Mouse (Mus musculus): ENCODE measurements around the gene Stub1. TPM values are rescaled to one million over a fixed set of nuclear protein-coding genes. Genes with fewer than 3 reads are reported as not detected.

Gene Stub1
- polyA plus RNA-seq, 1 experiment from 2014 or later = 118 TPM

DNA sequence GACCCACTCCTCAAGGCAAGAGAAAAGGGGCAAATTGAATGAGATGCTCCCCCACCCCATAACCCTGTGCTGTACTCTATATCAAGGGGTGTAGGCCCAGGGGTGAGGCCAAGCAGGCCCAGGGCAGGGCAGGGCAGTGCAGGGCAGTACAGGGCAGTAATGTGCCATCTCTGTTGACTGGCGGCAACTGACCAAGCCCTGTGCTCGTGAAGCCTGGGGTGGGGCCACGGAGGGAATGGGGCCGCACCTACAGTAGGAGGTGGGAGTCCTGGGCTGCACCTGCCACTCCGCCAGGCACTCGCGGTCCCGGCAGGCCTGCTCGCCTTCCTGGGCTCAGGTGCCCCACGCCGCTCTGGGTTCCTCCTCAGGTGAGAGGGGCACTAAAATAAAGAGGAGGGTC, 32.1 kb upstream of the Stub1 start:
- peaks cover 35% of the 10 kb centered on the region for H3K4me1 ChIP-seq (ENCODE audit: insufficient read depth)
- 88% methylated on average over 11 of the region's 11 CpGs for WGBS (ENCODE audit: insufficient replicate concordance)
- no peak for TF ChIP-seq EP300 (IDR thresholded peaks at IDR 0.05; ENCODE audit: low read depth)
- TF ChIP-seq CTCF (IDR thresholded peaks at IDR 0.05; ENCODE audit: low read depth) = no peak
- DNase-seq (no peak), ATAC-seq (no peak)
- H3K27me3 ChIP-seq (ENCODE audit: insufficient read depth, low read length) = no peaks in the 10 kb centered on the region
- H3K36me3 ChIP-seq (replicated peaks; ENCODE audit: insufficient read depth, low read length) = peaks cover 4% of the 10 kb centered on the region; the same call in 1 of the 2 replicates
- no peak overlapping the region for H3K9ac ChIP-seq (replicated peaks)
- H3K9me3 ChIP-seq (ENCODE audit: low read length) = no peaks in the 10 kb centered on the region
- H3K27ac ChIP-seq (ENCODE audit: low read depth) = no peak overlapping the region
- H3K4me3 ChIP-seq (ENCODE audit: low read depth, low read length) = no peak overlapping the region
- H3K4me2 ChIP-seq (ENCODE audit: low read depth, low read length) = no peak overlapping the region

DNA sequence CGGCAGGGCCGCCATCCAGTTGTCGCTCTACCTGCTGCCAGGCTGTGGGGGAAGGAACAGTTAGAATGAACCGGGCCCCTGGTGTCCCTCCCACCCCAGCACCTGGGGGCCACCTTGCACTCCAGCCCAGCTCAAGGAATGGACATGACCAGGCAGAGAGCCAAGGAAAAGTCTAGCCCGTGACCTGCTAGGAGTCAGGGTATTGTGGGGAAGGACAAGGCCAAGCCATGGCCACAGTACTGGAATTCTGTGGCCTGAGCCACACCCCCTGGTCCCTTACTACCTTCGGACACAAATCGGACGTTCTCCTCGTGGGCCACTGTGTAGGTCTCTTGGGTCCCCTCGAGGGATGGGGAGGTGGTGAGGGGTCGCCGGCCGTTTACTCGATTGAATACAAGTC, 31.1 kb upstream of the Stub1 start:
- WGBS (ENCODE audit: insufficient replicate concordance) = 84% methylated on average over 14 of the region's 14 CpGs
- no peak for ATAC-seq

DNA sequence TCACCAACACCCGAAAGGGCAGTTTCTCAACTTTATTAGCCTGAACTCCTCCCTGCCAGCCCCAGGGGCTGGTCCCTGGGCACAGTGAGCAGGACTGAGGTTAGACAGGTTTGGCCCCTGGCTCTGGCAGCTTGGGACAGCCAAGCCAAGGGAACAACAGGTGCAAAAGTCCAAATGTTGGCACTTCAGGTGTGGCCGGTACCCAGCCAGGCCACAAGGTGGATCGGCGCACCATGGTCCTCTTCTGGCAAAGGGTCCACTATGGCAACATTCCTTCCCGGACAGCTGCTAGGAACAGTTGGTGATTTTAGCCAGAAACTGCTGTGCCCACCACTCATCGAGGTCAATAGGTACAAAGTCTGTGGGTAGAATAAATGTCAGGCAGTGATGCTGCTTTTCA, 30.5 kb upstream of the Stub1 start:
- TF ChIP-seq CTCF (IDR thresholded peaks at IDR 0.05; ENCODE audit: low read depth) (peak; percentile 22), EP300 (IDR thresholded peaks at IDR 0.05; ENCODE audit: low read depth) (no peak)
- no peak for ATAC-seq

More for the DNA sequence above, 31.1 kb upstream of the Stub1 start:
- Histone ChIP-seq H3K4me3 (ENCODE audit: low read depth, low read length) (no peak overlapping the region), H3K27ac (ENCODE audit: low read depth) (no peak overlapping the region), H3K36me3 (replicated peaks; ENCODE audit: insufficient read depth, low read length) (peaks cover 4% of the 10 kb centered on the region; the same call in 1 of the 2 replicates), H3K9me3 (ENCODE audit: low read length) (no peaks in the 10 kb centered on the region), H3K4me1 (ENCODE audit: insufficient read depth) (peaks cover 36% of the 10 kb centered on the region), H3K9ac (replicated peaks) (no peak overlapping the region), H3K4me2 (ENCODE audit: low read depth, low read length) (no peak overlapping the region), H3K27me3 (ENCODE audit: insufficient read depth, low read length) (no peaks in the 10 kb centered on the region)
- no peak for DNase-seq
- no peak for TF ChIP-seq CTCF (IDR thresholded peaks at IDR 0.05; ENCODE audit: low read depth)
- TF ChIP-seq EP300 (IDR thresholded peaks at IDR 0.05; ENCODE audit: low read depth) = no peak

DNA sequence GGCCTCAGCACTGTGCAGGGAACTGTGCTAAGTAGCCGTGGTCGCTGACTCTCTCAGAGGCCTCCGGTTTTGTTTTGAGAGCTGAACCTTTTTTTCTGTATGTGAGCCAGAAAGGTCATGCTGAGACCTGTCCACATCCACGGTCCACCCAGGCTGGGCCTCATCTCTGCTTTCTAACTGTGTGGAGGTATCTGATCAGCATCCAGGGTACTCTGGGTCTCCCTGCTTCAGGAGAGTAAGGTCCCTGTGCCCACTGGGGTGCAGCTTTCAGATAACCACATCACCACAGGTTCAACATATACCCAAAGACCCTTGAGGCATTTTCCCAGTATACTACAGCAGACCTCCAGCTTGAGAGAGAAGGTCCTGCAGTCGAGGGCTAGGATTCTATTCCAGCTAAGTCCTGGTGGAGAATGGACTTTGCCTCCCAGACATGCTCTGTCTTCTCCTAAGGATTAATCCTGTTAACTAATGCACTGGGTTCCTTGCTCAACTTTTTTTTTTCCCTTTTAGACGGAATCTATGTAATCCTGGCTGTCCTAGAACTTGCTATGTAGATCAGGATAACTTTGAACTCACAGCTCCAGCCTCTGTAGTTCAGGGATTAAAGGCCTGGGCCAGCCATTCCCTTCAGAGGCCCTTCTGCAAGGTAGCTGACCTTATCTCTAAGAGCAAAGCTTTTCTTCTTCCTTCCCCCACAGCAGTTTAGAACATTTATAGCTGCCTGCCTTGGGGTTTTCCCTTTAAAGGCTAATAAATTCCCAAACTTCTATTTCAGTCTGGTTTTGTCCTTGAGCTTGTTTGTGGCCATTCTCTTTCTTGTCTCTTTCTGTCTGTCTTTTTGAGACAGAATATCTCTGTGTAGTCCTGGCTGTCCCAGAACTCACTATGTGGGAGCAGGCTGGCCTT, 28.8 kb upstream of the Stub1 start:
- Histone ChIP-seq H3K36me3 (replicated peaks; ENCODE audit: insufficient read depth, low read length) (peaks cover 4% of the 10 kb centered on the region; the same call in 1 of the 2 replicates), H3K4me3 (ENCODE audit: low read depth, low read length) (peak overlapping the region; percentile 57), H3K4me2 (ENCODE audit: low read depth, low read length) (peak overlapping the region; percentile 83), H3K27me3 (ENCODE audit: insufficient read depth, low read length) (no peaks in the 10 kb centered on the region), H3K9ac (replicated peaks) (peak overlapping the region; percentile 60), H3K27ac (ENCODE audit: low read depth) (peak overlapping the region; percentile 73), H3K9me3 (ENCODE audit: low read length) (no peaks in the 10 kb centered on the region), H3K4me1 (ENCODE audit: insufficient read depth) (peaks cover 20% of the 10 kb centered on the region)
- ATAC-seq (no peak; the same call in 1 of the 2 replicates), DNase-seq (no peak)
- TF ChIP-seq EP300 (IDR thresholded peaks at IDR 0.05; ENCODE audit: low read depth) (0 out of 2 replicates have a peak, but pooled peaks have one; percentile 1), CTCF (IDR thresholded peaks at IDR 0.05; ENCODE audit: low read depth) (no peak)
- WGBS (ENCODE audit: insufficient replicate concordance) = 10% methylated on average over 6 of the region's 6 CpGs

More for the DNA sequence above, 30.5 kb upstream of the Stub1 start:
- H3K4me3 ChIP-seq (ENCODE audit: low read depth, low read length) = no peak overlapping the region
- no peak overlapping the region for H3K27ac ChIP-seq (ENCODE audit: low read depth)
- peaks cover 4% of the 10 kb centered on the region; the same call in 1 of the 2 replicates for H3K36me3 ChIP-seq (replicated peaks; ENCODE audit: insufficient read depth, low read length)
- no peaks in the 10 kb centered on the region for H3K27me3 ChIP-seq (ENCODE audit: insufficient read depth, low read length)
- DNase-seq = no peak
- H3K9me3 ChIP-seq (ENCODE audit: low read length) = no peaks in the 10 kb centered on the region
- no peak overlapping the region for H3K9ac ChIP-seq (replicated peaks)
- H3K4me2 ChIP-seq (ENCODE audit: low read depth, low read length) = no peak overlapping the region
- 87% methylated on average over 6 of the region's 6 CpGs for WGBS (ENCODE audit: insufficient replicate concordance)
- peaks cover 32% of the 10 kb centered on the region for H3K4me1 ChIP-seq (ENCODE audit: insufficient read depth)

DNA sequence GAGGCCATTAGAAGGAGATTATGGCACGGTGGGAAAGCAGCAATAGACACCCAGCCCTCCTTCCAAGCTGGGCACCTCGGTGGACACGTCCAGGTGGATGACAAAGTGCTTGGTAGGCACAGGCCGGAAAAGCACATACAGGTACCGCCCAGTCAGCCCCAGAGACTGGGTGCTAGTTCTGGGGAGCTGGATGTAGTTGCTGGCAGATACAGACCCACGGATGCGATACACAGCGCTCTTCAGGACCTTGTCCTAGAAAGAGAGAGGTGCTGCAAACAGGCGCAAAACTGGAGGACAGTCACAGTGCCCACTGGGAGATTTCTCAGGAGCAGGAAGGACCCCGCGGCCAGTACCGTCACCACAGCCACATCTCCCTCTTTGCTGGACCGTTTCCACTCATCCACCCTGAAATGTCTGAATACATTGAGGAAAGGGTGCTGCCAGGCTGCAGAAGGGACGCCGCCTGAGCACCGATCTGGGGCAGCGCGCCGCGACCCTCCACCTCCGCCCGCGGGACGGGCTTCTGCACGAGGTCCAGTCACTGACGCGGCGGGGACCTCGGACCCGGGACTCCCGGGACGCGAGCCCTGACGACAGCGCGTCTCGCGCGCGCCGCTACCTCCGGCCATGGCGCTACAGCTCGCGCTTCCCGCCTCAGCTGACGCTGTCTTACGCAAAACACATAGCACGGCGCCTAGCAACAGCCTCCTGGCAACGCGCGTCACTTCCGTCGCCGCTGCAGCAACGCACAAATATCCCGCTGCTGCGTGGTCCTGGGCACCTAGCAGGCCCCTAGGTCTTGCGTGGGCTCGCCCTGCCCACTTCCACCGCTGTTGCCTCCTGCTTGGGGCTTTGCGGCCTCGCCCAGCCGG, 27.9 kb upstream of the Stub1 start, which contains the start of gene Wdr90:
Gene Wdr90 (minus strand): TSS at position 670 of the 872 bp plus-strand sequence.
- ATAC-seq = peak; percentile 88
- Histone ChIP-seq H3K4me2 (ENCODE audit: low read depth, low read length) (peak within 1 kb of the TSS; percentile 83), H3K9ac (replicated peaks) (peak within 1 kb of the TSS; percentile 60), H3K4me1 (ENCODE audit: insufficient read depth) (peaks cover 15% of the 10 kb centered on the region), H3K4me3 (ENCODE audit: low read depth, low read length) (peak within 1 kb of the TSS; percentile 57), H3K27ac (ENCODE audit: low read depth) (peak within 1 kb of the TSS; percentile 73), H3K36me3 (replicated peaks; ENCODE audit: insufficient read depth, low read length) (peaks cover 4% of the 10 kb centered on the region; the same call in 1 of the 2 replicates), H3K9me3 (ENCODE audit: low read length) (no peaks in the 10 kb centered on the region), H3K27me3 (ENCODE audit: insufficient read depth, low read length) (no peaks in the 10 kb centered on the region)
- TF ChIP-seq EP300 (IDR thresholded peaks at IDR 0.05; ENCODE audit: low read depth) (no peak), CTCF (IDR thresholded peaks at IDR 0.05; ENCODE audit: low read depth) (peak; percentile 49)
- 4% methylated on average over 59 of the region's 65 CpGs for WGBS (ENCODE audit: insufficient replicate concordance)
- DNase-seq = peak; percentile 90
